Mouse (Mus musculus) adrenal gland, postnatal 36 days (tissue): Measurements from ENCODE around the gene Lrrc26. TPM values are rescaled to one million over a fixed set of nuclear protein-coding genes. Genes with fewer than 3 reads are reported as not detected.

Source experiments
- DNase-seq, 2 experiments: peaks; one replicate each; pipeline ENCODE4 v3.0.0; 2021; ENCODE audit warnings: mixed read lengths in 1 of 2
- total RNA-seq, 2 experiments: library from RNA; stranded (reverse); gene quantifications; 2 replicates each; pipeline ENCODE4 v1.2.3; 2021

Lrrc26 gene
- total RNA-seq, 2 experiments from 2014 or later, result not detected

- no peak for DNase-seq
These were observed 23.0 kb upstream of the Lrrc26 start for GRCm38 (mm10) chr2:25266720-25267119.

- DNase-seq, result no peak
These were observed 22.5 kb upstream of the Lrrc26 start for GRCm38 (mm10) chr2:25267241-25267640.

- DNase-seq, result no peak
These were observed 21.9 kb upstream of the Lrrc26 start for GRCm38 (mm10) chr2:25267746-25268309.

- peak; percentile 97 to 99 for DNase-seq
These were observed 17.7 kb upstream of the Lrrc26 start, which contains the start of the genes Ssna1 and Anapc2 for GRCm38 (mm10) chr2:25271827-25272511. Gene Ssna1 (minus strand): TSS chr2:25272438. Gene Anapc2 (plus strand): TSS chr2:25272478.

DNA sequence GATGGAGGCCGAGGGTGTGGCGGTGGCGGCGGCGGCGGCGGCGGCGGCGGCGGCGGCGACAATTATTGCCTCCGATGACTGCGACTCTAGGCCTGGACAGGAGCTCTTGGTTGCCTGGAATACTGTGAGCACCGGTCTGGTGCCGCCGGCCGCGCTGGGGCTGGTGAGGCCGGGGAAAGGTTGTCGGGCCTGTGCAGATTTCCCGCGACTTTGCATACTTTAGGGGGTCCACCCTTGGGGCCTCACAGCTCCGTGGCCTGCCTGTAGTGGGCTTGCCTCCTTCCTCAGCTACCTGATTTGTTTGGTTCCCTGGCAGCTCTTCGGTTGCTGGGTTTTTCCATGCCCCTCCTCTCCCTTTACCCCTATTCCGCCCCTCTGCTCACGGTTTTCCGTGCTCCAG is 17.2 kb upstream of the Lrrc26 start:
- DNase-seq, result no peak

DNA sequence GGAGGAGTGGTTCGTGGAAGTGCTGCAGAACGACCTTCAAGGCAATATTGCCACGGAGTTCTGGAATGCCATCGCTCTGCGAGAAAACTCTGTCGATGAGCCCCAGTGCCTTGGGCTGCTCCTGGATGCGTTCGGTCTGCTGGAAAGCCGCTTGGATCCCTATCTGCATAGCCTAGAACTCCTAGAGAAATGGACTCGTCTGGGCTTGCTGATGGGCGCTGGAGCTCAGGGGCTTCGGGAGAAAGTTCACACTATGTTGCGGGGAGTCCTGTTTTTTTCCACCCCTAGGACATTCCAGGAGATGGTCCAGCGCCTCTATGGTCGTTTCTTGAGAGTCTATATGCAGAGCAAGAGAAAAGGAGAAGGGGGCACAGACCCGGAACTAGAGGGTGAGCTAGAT is 16.7 kb upstream of the Lrrc26 start:
- no peak for DNase-seq

DNA sequence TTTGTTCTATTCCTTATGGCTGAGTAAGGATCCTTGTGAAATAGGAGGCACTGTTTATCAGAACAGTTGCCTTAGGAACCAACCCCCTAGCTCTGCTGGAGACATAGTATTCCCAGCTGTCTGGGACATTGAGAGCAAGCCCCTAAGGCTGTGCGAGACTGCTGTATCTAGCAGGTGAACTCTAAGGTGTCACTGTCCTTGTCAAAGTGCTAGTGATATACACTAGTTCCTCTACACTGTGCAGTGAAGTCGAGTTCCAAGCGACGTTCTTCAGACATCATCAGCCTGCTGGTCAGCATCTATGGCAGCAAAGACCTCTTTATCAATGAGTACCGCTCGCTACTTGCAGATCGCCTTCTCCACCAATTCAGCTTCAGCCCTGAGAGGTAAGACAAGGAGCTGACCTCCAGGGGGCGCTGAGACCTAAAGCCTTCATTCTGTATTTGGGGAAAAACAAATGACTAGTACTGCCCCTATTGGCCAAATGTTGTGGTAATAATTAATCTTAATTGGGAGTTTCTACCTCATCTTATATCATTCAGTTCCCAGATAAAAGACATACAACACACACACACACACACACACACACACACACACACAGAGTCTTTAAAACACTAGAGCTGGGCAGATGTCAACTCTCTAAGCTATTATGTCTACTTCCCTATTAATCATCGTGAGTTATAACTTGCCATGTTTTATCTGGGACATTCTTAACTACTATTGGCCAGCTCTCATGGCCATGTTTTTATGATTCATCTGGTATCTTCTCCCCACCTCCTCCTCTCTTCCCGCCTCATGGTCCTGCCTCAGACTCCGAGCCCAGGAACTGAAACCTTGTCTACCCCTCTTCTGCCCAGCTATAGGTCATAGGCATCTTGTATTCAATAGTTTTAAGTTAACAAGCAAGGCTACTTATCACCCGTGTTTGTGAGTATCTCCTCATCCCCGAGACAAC is 10.5 kb upstream of the Lrrc26 start:
- peak; percentile 84 to 88 for DNase-seq

DNA sequence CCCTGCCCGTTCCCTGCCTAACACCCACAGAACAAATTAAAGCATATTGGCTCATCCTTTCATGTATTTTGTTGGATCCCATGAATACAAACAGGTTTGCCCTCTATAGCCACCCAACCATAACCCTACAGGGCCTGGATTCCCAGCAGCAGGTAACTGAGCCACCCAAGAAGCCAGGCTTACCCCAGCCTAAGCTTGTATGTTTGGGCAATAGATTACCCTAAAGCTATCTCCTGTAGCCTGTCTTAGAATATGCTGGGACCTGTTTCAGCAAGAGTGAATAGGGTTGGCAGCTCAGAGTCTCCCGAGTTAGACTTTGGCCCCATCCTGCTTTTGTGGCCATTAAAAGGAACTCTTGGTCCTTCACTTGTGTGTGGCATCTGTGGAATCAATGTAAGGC is 4.2 kb upstream of the Lrrc26 start:
- no peak for DNase-seq

- no peak for DNase-seq
These were observed 3.4 kb upstream of the Lrrc26 start for GRCm38 (mm10) chr2:25286314-25286713.

GRCm38 (mm10) chr2:25286837-25287636 is 2.7 kb upstream of the Lrrc26 start:
- no peak for DNase-seq

DNA sequence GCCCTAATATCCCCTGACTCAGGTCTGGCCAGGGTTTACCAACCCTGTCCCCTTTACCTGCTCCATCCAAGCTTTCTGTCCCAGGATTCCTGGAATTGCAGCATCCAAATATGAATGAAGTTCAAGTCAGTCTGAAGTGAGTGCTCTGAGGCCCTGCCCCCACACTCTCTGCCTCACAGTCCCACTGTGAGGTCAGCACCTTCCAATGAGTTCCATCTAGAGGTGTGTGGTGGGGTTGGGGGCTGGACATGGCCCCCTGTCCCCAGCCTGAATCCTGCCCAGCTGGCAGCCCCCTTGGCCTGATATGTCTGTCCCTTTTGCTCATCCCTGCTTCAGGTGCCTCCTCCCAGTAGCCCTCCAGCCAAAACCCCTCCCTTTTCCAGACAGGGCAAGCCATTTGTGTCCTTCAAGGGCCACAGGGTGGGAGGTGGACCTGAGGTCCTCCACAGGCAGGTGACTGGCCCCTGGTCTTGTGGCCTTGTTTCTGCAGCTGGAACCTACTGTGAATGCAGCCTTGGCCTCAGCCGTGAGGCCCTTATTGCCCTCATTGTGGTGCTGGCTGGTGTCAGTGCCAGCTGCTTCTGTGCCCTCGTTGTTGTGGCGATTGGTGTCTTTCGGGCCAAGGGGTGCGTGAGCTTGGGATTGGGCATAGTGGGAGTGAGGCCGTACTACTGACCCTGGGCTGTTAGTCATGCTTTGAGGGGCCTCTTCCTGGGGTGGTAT is 1.6 kb upstream of the Lrrc26 start, which contains the start of gene Tmem210:
Gene Tmem210 (plus strand): TSS at position 219 of the 723 bp plus-strand sequence.
- DNase-seq, result no peak

- DNase-seq, result no peak
These were observed 875 bp upstream of the Lrrc26 start for GRCm38 (mm10) chr2:25288734-25289345.

DNA sequence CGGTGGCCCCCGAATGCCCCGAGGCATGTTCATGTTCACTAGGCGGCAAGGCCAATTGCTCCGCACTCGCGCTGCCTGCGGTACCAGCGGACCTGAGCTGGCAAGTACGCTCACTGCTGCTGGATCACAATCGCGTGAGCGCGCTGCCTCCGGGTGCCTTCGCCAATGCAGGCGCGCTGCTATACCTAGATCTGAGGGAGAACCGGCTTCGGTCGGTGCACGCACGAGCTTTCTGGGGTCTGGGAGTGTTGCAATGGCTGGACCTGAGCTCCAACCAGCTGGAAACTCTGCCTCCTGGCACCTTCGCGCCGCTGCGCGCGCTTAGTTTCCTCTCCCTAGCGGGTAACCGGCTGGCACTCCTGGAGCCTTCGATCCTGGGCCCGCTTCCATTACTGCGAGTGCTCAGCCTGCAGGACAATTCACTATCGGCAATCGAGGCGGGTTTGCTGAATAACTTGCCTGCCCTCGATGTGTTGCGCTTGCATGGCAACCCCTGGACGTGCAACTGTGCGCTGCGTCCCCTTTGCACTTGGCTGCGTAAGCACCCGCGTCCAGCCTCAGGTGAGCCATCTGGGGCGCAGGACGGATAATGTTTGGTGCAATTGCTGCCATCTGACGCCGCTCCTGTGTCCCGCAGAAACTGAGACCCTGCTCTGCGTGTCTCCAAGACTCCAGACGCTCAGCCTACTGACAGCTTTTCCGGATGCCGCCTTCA is 543 bp downstream of the Lrrc26 start:
- DNase-seq, result peak; percentile 33 to 44

DNA sequence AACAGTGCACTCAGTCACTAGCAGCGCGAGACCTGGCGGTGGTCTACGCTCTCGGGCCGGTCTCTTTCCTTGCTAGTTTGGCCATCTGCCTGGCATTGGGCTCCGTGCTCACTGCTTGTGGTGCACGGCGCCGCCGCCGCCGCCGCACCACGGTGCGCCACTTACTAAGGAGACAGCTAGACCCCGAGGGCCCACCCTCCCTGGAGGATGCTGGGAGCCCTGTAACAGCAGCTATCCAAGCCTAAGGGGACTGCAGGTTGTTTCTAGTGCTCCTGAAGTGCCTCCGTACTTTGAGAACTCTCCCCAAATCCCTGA is 1.1 kb downstream of the Lrrc26 start:
- no peak for DNase-seq

GRCm38 (mm10) chr2:25291184-25292053 is 1.7 kb downstream of the Lrrc26 start:
- peak in 1 of 2 experiments; percentile 28 for DNase-seq

DNA sequence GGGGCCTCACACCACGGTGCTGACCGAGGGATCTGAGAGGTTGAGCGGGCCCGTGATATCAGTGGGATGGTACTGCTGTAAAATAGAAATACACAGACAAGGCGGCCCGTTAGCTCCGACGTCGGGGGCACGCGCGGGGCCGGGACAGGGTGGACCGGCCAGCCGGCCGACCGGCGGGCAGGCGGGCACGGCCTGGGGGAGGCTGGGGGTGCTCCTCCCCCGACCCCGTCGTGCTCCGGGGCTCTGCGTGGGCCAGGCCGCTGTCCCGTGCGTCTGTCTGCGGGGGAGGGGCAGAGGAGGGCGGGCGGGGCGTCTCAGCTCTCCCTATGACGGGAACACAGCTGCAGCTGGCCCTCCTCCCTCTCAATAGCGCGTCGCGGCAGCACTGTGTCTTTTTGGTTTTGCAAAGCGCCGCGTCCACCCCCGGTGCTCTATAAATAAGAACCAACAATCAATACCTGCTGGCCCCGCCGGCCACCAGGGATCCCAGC is 2.4 kb downstream of the Lrrc26 start:
- DNase-seq, result peak in 1 of 2 experiments; percentile 38

GRCm38 (mm10) chr2:25292856-25293255 is 3.1 kb downstream of the Lrrc26 start:
- peak; percentile 75 to 90 for DNase-seq

DNA sequence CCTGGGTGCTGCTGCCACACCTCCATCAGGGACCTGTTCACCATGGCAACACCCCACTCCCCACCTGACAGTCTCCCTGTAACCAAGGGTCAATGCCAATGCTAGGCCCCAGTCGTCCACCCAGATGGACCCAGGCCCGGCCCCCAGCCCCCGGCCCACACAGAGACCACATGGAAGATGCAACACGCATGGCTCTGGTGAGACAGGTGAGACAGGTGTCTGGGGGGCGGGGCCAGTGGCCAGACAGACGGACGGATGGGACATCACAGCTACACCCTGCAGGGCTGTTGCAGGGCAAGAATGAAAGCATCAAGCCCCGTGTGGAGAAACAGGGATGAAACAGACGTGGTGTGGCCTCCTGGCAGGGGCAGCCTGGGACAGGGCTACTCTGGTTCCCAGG is 4.0 kb downstream of the Lrrc26 start:
- DNase-seq, result no peak

GRCm38 (mm10) chr2:25297093-25297492 is 7.4 kb downstream of the Lrrc26 start:
- no peak for DNase-seq
